Mouse (Mus musculus) midbrain, embryonic 14.5 days (tissue): ENCODE measurements around the gene Magi2. TPM values are rescaled to one million over a fixed set of nuclear protein-coding genes. Genes with fewer than 3 reads are reported as not detected.

Source experiments
- ATAC-seq: fragments of 200-750 bp; cut with Nextera tagmentation; 2 replicates; pipeline ENCODE4 v1.8.0; 2017; ENCODE audit warnings: moderate number of reproducible peaks, moderate library complexity; ENCODE audit not compliant: low FRiP score, low TSS enrichment
- DNase-seq: peaks from one replicate; pipeline ENCODE4 v3.0.0-alpha.2; 2015
- H3K27ac ChIP-seq: fragments of 300-500 bp; sonication (generic); replicated peaks from 2 replicates; pipeline ENCODE4 v1.5.1; 2014; ENCODE audit warnings: mild to moderate bottlenecking, low read depth, low read length, moderate library complexity
- H3K27me3 ChIP-seq: fragments of 300-500 bp; sonication (generic); 2 replicates; pipeline ENCODE4 v1.6.1; 2014; ENCODE audit warnings: low read length, control low read depth, mixed read lengths; ENCODE audit not compliant: control insufficient read depth, insufficient read depth
- H3K36me3 ChIP-seq: fragments of 300-500 bp; sonication (generic); 2 replicates; pipeline ENCODE4 v1.6.1; 2014; ENCODE audit warnings: low read length, control low read depth; ENCODE audit not compliant: control insufficient read depth, insufficient read depth
- H3K4me1 ChIP-seq: fragments of 300-500 bp; sonication (generic); 2 replicates; pipeline ENCODE4 v1.6.1; 2014; ENCODE audit warnings: mild to moderate bottlenecking, antibody characterized with exemption, low read length, control low read depth; ENCODE audit not compliant: control insufficient read depth, insufficient read depth
- H3K4me2 ChIP-seq: fragments of 300-500 bp; sonication (generic); 2 replicates; pipeline ENCODE4 v1.6.1; 2014; ENCODE audit warnings: mild to moderate bottlenecking, low read length, moderate library complexity
- H3K4me3 ChIP-seq: fragments of 300-500 bp; sonication (generic); replicated peaks from 2 replicates; pipeline ENCODE4 v1.5.1; 2014; ENCODE audit warnings: low read depth, low read length
- H3K9ac ChIP-seq: fragments of 300-500 bp; sonication (generic); replicated peaks from 2 replicates; pipeline ENCODE4 v1.6.1; 2014; ENCODE audit warnings: mild to moderate bottlenecking, low read length, moderate library complexity
- H3K9me3 ChIP-seq: fragments of 300-500 bp; sonication (generic); 2 replicates; pipeline ENCODE4 v1.6.1; 2016; ENCODE audit warnings: low read length, control low read depth, mixed read lengths; ENCODE audit not compliant: control insufficient read depth
- WGBS: fragments of 180-500 bp; shearing (Covaris S2); extraction: QIAGEN DNeasy Blood & Tissue Kit; methylation state at CpG from one replicate; pipeline ENCODE4 v1.1.7; 2014; 5-methylcytosine and 5-hydroxymethylcytosine counted together
- polyA plus RNA-seq: library from polyadenylated mRNA; unstranded; fragments of >200 nt; fragmentation: Nextera tagmentation; extraction: Ambion mirVana; gene quantifications from 2 replicates; pipeline ENCODE4 v1.2.1, GENCODE M21; 2014

Magi2 gene
- polyA plus RNA-seq, 1 experiment from 2014 or later, result 22.3 TPM

- H3K9ac ChIP-seq, result no peak overlapping the region
- no peak for ATAC-seq
Observed at GRCm38 (mm10) chr5:20576266-20576665, 1349.4 kb downstream of the Magi2 start.

GRCm38 (mm10) chr5:20578666-20579065, 1351.8 kb downstream of the Magi2 start:
- Histone ChIP-seq H3K27ac (no peak overlapping the region), H3K4me3 (no peak overlapping the region), H3K4me2 (no peak overlapping the region), H3K36me3 (no peaks in the 10 kb centered on the region), H3K27me3 (no peaks in the 10 kb centered on the region), H3K4me1 (peaks cover 18% of the 10 kb centered on the region; the same call in 1 of the 2 replicates), H3K9ac (no peak overlapping the region), H3K9me3 (no peaks in the 10 kb centered on the region)
- WGBS, result 91% methylated on average over 3 of the region's 3 CpGs
- ATAC-seq, result no peak
- DNase-seq, result no peak

More at GRCm38 (mm10) chr5:20576266-20576665, 1349.4 kb downstream of the Magi2 start:
- Histone ChIP-seq H3K4me2 (no peak overlapping the region), H3K27me3 (no peaks in the 10 kb centered on the region), H3K9me3 (no peaks in the 10 kb centered on the region), H3K4me3 (no peak overlapping the region), H3K4me1 (peaks cover 9% of the 10 kb centered on the region; the same call in 1 of the 2 replicates), H3K27ac (no peak overlapping the region), H3K36me3 (no peaks in the 10 kb centered on the region)
- peak; percentile 27 for DNase-seq

- Histone ChIP-seq H3K4me3 (no peak overlapping the region), H3K4me2 (no peak overlapping the region), H3K27ac (no peak overlapping the region), H3K27me3 (no peaks in the 10 kb centered on the region), H3K9ac (no peak overlapping the region), H3K9me3 (no peaks in the 10 kb centered on the region), H3K4me1 (peaks cover 20% of the 10 kb centered on the region; the same call in 1 of the 2 replicates), H3K36me3 (no peaks in the 10 kb centered on the region)
- 91% methylated on average over 4 of the region's 4 CpGs for WGBS
- DNase-seq (no peak), ATAC-seq (no peak)
Observed at GRCm38 (mm10) chr5:20580619-20581018, 1353.8 kb downstream of the Magi2 start.

- Histone ChIP-seq H3K9me3 (no peaks in the 10 kb centered on the region), H3K4me3 (no peak overlapping the region), H3K4me2 (peak overlapping the region; percentile 21; the same call in 1 of the 2 replicates), H3K27ac (peak overlapping the region; percentile 60), H3K27me3 (no peaks in the 10 kb centered on the region), H3K36me3 (no peaks in the 10 kb centered on the region), H3K4me1 (peaks cover 13% of the 10 kb centered on the region; the same call in 1 of the 2 replicates), H3K9ac (no peak overlapping the region)
- WGBS, result 28% methylated on average over 10 of the region's 10 CpGs
- peak; percentile 74; the same call in 1 of the 2 replicates for ATAC-seq
- peak; percentile 68 for DNase-seq
Observed at GRCm38 (mm10) chr5:20582995-20583435, 1356.2 kb downstream of the Magi2 start.

GRCm38 (mm10) chr5:20583639-20584038, 1356.8 kb downstream of the Magi2 start:
- no peak for ATAC-seq
- no peak overlapping the region for H3K9ac ChIP-seq
- H3K4me2 ChIP-seq, result peak overlapping the region; percentile 21; the same call in 1 of the 2 replicates
- no peak for DNase-seq
- H3K9me3 ChIP-seq, result no peaks in the 10 kb centered on the region
- peak overlapping the region; percentile 60; the same call in 1 of the 2 replicates for H3K27ac ChIP-seq
- peaks cover 13% of the 10 kb centered on the region; the same call in 1 of the 2 replicates for H3K4me1 ChIP-seq
- no peaks in the 10 kb centered on the region for H3K36me3 ChIP-seq
- H3K27me3 ChIP-seq, result no peaks in the 10 kb centered on the region
- H3K4me3 ChIP-seq, result no peak overlapping the region
- 67% methylated on average over 3 of the region's 3 CpGs for WGBS

GRCm38 (mm10) chr5:20584769-20585168, 1357.9 kb downstream of the Magi2 start:
- no peak overlapping the region for H3K27ac ChIP-seq
- peaks cover 13% of the 10 kb centered on the region; the same call in 1 of the 2 replicates for H3K4me1 ChIP-seq
- no peak for ATAC-seq
- DNase-seq, result peak; percentile 18
- no peak overlapping the region for H3K4me3 ChIP-seq
- 86% methylated on average over 3 of the region's 3 CpGs for WGBS
- no peaks in the 10 kb centered on the region for H3K9me3 ChIP-seq
- H3K36me3 ChIP-seq, result no peaks in the 10 kb centered on the region
- no peak overlapping the region for H3K4me2 ChIP-seq
- H3K27me3 ChIP-seq, result no peaks in the 10 kb centered on the region
- H3K9ac ChIP-seq, result no peak overlapping the region

- no peak for ATAC-seq
- H3K4me3 ChIP-seq, result no peak overlapping the region
- H3K4me1 ChIP-seq, result no peaks in the 10 kb centered on the region
- H3K9ac ChIP-seq, result no peak overlapping the region
- no peak overlapping the region for H3K27ac ChIP-seq
- no peak overlapping the region for H3K4me2 ChIP-seq
- DNase-seq, result no peak
- H3K9me3 ChIP-seq, result no peaks in the 10 kb centered on the region
- H3K36me3 ChIP-seq, result no peaks in the 10 kb centered on the region
- no peaks in the 10 kb centered on the region for H3K27me3 ChIP-seq
- 88% methylated on average over 3 of the region's 3 CpGs for WGBS
Observed at GRCm38 (mm10) chr5:20589731-20590130, 1362.9 kb downstream of the Magi2 start.

GRCm38 (mm10) chr5:20598196-20598595, 1371.4 kb downstream of the Magi2 start:
- H3K9me3 ChIP-seq, result no peaks in the 10 kb centered on the region
- H3K4me3 ChIP-seq, result no peak overlapping the region
- H3K27ac ChIP-seq, result no peak overlapping the region
- no peaks in the 10 kb centered on the region for H3K27me3 ChIP-seq
- DNase-seq (no peak), ATAC-seq (no peak)
- H3K9ac ChIP-seq, result no peak overlapping the region
- WGBS, result 82% methylated on average over 3 of the region's 3 CpGs
- no peaks in the 10 kb centered on the region for H3K4me1 ChIP-seq
- H3K4me2 ChIP-seq, result no peak overlapping the region
- peaks cover 6% of the 10 kb centered on the region for H3K36me3 ChIP-seq

GRCm38 (mm10) chr5:20603756-20604469, 1377.1 kb downstream of the Magi2 start:
- ATAC-seq, result no peak
- Histone ChIP-seq H3K36me3 (peaks cover 10% of the 10 kb centered on the region), H3K4me1 (no peaks in the 10 kb centered on the region), H3K4me2 (no peak overlapping the region), H3K4me3 (no peak overlapping the region), H3K9me3 (no peaks in the 10 kb centered on the region), H3K27me3 (no peaks in the 10 kb centered on the region), H3K9ac (no peak overlapping the region), H3K27ac (no peak overlapping the region)
- WGBS, result 21% methylated on average over 7 of the region's 7 CpGs
- DNase-seq, result peak; percentile 15
